Mouse (Mus musculus): ENCODE data around the gene March8. TPM values are rescaled to one million over a fixed set of nuclear protein-coding genes. Genes with fewer than 3 reads are reported as not detected.

The March8 gene
- total RNA-seq, 2 experiments from 2014 or later, result 36.8 to 41.1 TPM

DNA sequence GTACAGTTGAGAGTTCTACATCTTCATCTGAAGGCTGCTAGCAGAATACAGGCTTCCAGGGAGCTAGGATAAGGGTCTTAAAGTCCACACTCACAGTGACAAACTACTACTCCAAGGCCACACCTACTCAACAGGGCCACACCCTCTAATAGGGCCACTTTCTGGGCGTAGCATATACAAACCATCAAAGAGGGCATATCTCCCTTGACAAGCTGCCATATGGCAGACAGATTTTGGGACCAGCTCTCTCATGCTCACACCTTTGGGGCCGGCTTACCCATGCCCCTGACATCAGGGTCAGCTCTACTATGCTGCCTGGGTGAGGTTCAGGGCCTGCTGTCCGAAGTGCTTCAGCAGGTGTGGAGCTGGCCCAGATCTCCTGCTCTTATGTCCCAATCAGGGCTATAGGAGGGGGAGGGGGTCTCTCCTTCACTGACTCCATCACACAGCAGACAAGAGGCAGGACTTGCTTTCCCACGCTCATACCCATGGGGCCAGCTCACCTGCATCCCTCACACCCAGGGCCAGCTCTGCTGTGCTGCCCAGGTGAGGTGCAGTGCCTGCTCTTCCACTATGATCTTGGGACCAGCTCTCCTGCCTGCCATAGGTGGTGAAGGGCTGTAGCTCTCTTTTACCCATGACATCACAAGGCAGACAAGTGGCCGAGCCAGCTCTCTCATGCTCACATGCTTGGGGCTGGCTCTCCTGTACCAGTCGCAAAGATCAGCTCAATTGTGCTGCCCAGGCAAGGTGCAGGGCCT lies 32.6 kb downstream of the March8 start:
- DNase-seq (ENCODE audit: low spot score in 2 of 2), result no peak

DNA sequence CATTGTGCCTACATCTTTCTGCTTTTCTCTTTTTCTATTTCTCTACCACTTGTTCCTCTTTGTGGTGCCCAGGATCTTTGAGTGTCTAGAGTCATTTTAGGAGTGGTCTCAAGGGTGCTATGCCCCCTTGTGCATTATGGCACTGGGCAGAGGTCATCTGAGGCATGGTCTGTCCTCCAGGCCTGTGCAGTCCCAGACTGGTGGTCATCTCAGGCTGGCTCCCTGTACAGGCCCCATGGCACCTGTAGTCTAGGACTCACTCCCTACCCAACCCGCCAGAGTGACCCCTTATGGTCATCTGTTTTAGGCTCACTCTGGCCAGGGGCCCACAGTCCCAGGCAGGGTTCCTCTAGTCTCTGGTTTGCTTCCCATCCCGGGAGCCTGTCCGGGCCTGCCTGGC lies 33.7 kb downstream of the March8 start:
- no peak for DNase-seq (ENCODE audit: low spot score in 2 of 2)

DNA sequence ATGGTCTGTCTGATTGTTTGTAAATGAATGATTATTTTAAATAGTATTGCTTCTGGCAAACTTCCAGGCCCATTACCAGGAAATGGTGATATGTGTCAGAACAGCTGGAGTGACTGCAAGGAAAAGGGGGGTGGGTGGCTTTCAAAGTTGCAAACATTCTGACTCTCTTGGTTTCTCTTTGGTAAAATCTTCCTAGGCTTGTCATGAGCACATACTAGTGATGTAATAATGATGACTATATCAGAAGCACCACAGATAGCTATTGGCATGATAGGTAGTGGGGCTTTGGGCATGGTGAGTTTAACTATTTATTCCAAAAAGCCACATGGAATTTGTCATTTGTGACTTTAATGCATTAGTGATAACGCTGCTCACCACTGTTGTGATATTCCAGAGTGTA lies 36.3 kb downstream of the March8 start:
- DNase-seq (ENCODE audit: low spot score in 2 of 2), result no peak

DNA sequence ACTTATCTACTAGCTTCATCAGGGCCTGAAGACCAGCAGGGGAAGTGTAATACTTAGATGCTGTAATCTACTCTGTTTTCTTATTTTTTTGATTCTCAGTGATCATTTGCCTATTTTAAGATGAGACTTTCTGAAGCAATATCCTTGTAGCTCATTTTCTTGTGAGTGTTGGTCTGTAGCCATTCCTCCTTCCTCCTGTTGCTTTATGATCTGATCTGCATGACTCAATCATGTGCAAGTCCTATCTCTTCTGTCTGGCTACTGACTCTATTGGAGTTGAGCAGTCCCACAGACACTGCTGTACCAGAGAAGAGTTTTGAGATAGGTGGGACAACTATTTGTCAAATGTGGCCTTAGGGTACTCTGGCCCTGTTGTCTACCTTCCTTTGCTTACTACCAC lies 36.8 kb downstream of the March8 start:
- DNase-seq (ENCODE audit: low spot score in 2 of 2), result no peak

DNA sequence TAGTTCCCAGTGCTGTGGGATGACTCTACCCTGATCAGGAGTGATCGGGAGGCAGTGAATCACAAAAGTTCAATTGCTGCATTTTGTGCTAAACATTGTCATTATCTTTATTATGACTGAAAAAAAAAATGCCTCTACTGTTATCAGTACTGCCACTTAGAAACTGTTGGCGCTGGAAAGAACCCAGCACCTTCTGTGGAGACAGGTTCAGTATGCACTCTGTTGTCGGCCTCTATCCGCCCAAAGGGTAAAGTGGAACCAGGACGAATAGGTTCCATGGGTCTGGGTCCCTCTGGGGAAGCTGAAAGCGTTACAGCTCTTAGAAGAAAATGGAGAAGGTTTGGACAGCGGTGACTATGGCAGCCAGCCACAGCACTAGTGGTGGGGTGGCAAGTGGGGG lies 41.1 kb downstream of the March8 start:
- no peak for DNase-seq (ENCODE audit: low spot score in 2 of 2)

DNA sequence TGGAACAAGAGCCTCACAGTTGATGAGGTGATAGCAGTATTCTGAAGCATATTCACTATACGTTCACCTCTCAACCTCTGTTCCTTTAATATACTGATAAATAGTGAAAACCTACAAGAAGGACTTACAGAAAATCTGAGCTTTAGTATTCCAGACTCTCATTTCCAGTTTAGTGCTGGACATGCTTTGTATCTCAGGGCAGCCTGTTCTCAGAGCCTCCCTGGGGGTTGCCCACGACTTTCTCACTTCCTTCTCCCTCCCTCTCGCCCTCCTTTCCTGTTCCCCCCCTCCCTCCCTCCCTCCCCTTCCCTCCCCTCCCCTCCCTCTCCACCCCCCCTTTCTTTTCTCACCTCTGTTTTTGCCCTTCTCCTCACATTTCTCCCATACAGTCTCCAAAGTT lies 42.3 kb downstream of the March8 start:
- DNase-seq (ENCODE audit: low spot score in 2 of 2), result no peak

DNA sequence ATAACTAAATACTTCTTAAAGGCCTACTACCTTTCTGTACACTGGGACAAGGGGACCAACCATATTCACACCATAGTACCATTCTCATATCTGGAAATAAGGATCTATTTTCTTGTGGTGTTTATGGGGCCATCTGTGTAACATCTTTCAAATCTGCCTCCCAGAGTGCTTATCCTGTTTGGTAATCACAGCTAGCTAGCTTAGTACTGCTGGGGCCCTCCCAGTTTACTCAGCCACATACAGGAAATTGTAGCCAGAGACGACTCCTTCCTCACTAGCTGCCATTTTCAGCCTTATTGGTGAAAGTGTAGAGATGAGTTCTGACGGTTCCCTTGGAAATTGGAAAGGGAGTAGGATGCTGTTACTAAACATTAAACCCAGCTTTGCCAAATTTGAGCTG lies 43.8 kb downstream of the March8 start:
- no peak for DNase-seq (ENCODE audit: low spot score in 2 of 2)

DNA sequence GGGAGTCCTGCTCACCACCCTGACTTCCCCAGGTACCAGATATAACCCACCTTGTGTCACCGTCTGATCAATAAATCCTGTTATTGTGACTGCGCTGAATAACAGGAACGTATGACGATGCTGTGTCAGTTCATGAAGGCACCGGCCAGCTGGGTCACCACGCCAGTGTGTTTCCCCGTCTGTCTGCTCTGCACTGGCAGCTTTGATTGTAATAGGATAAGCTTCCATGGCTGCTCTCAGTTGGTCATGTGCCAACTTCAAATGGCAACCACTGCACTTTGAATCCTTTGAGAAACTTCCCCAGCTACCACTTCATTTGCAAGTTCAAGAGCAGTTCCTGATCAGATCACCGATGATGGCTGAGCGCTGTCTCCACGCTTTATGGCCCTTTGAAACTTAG lies 45.8 kb downstream of the March8 start:
- no peak for DNase-seq (ENCODE audit: low spot score in 2 of 2)

DNA sequence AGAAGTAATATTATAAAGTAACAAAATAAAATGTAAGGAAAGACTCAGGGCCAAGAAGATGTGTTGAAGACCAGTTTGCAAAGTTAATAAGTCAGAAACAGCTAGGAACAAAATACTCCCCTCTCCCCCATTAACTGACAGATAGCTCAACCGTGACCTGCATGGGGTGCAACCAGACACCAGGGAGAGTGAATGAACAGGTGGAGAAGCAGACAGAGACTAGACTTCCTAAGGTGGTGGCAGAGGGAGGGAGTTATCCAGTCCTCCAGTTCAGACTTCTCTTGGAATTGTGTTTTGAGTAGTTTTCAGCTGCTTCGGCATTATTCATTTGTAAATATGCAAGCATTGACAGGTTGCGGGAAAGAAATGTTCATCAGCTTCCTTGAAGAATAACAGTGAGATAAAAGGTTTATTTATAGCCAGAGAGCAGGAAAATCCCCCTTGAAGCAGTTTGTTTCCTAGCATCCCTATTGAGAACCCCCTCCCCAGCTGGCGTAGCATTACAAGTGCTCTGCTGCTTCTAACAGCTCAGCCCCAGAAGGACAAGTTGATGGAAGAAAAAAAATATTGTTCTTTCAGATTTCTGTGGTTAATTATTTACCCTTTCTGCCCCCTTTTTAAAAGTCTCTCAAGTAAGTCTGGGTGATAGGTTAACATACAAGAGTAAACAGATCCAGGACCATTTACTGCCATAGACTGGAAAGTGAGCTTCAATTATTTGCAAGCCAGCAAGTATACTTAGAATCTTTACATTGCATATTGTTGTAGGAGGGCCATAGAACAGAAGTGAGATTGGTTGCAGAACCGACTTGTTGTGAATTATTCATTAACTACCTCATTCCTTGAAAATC lies 47.6 kb downstream of the March8 start:
- no peak for DNase-seq (ENCODE audit: low spot score in 2 of 2)

DNA sequence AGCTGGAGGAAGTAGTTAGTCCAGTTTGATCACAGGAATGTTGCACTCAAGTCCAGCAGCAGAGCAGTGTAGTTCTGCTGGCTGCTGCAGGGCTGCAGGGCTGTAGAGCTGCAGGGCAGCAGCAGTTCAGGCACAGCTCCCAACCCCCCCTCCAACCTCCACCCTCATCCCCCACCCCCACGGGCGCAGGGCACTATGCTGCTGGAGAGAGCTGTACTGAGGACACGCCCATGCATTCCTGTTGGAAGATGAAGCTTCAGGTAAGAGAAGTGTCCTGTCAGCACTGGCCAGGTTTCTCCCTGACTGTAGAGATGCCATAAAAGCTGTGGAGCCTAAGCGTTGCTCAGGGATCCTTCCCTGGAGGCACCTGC lies 48.2 kb downstream of the March8 start:
- no peak for DNase-seq (ENCODE audit: low spot score in 2 of 2)

DNA sequence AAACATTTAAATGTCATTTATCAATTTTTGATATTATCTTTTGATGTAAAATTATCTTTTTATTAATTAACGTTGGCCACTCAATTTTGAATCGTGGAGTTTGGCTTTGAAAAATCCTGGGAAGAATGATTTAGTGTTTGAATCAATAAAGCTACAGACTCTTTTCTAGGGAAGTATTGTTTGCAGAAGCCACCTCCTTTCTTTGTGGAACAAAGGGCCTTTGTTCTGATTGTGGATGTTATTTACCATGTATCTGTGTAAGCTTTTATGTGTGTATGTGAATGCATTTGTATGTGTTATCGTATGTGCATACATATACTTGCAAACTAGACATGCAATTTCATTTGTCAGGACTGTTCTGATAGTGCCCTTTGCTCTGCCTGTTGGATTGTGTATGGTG lies 48.7 kb downstream of the March8 start:
- DNase-seq (ENCODE audit: low spot score in 2 of 2), result no peak

DNA sequence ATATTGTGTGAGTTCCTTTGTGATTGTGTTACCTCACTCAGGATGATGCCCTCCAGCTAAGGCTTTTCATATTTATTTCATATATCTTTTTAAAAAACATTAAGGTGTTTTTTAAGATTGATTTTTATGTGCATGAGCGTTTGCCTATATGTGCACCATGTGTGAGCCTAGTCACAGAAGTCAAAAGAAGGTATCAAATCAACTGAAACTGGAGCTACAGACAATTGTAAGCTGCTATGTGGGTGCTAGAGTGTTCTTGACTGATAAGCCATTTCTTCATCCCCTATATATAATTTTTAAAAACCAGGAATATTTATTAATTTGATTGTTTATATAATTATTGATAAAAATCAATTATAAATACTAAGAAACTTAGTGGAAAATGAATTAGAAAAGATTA lies 50.2 kb downstream of the March8 start:
- DNase-seq (ENCODE audit: low spot score in 2 of 2), result no peak

DNA sequence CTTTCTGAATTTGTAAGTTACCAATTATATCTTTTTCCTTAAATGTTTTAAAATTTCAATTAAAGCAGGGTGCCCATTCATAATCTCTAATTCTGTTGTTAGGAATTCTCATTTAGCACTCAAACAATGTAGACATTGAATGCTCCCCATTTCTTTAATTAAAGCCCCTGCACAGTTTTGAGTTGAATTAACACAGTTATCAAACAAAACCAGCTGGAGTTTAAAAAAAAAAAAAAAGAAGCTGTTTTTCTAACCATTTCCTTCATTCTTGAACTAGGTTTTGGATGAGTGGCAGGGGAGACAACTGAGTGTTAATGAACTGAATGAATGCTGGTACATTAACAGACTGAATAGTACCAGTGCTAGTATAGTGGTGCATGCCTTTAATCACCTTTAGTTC lies 51.7 kb downstream of the March8 start:
- no peak for DNase-seq (ENCODE audit: low spot score in 2 of 2)

DNA sequence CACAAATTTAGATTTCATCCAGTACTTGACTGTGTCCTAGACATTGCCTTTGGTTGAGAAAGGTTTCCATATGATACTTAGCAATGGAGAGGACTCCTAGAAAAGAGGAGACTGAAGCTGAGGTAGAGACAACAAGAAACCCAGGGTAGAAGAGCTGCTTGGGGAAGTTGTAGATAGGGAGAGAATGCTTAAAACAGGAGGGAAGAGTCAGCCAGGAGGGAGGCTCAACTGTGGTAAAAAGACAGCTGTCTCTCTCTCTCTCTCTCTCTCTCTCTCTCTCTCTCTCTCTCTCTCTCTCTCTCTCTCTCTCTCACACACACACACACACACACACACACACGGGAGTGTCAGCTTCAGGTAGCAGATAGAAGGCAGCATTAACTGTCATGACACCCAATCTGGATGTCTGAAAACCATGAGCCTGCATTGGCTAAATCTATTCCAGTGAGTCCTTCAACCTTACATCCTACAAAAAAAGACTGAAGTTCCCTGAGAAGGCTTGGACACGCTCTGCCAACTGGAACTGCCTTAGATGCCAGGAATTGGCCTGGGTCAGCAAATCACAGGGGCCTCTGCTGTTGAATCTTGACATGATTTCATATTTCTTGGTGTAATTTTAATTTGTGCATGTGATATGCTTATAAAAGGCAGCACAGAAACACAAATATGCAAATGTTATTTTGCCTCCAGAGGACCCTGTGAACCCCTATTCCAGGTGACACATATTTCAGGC lies 57.3 kb downstream of the March8 start:
- DNase-seq (ENCODE audit: low spot score in 2 of 2), result no peak

DNA sequence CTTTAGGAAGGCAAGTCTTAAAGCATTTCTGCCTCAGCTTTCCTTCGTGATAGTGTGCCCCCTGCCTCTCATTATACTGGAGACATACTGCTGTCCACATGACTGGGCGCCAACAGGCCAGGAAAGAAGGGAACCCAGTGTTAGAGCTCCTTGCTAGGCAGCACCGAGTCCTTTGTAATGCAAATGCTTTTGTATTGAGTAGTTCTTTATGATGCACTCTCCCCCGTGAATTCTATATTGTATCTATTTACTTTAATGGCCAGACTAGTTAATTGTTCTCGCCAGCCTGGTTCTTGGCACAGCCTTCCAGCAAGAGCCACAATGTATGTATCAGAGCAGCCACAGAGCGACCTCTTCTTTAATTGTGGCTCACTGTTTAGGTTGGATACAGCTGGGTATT lies 59.8 kb downstream of the March8 start:
- no peak for DNase-seq (ENCODE audit: low spot score in 2 of 2)

DNA sequence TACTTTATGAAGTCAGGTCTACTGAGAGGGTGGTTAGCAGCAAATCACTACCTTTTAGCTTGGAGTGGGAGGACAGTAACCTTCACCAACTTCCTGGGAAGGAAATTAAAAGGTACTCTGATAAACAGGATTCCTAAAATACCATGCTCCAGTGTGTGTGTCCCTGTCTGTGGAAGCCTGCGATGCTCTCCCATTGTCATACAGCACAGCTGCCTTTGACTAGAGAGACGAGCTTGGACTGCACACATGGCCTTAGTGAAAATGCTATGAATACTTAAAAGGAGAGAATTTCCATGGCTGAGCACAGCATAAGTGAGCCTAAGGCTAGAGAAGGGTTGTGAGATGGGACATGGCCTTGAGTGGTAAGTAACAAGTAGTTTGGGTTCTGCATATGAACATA lies 60.3 kb downstream of the March8 start:
- no peak for DNase-seq (ENCODE audit: low spot score in 2 of 2)

DNA sequence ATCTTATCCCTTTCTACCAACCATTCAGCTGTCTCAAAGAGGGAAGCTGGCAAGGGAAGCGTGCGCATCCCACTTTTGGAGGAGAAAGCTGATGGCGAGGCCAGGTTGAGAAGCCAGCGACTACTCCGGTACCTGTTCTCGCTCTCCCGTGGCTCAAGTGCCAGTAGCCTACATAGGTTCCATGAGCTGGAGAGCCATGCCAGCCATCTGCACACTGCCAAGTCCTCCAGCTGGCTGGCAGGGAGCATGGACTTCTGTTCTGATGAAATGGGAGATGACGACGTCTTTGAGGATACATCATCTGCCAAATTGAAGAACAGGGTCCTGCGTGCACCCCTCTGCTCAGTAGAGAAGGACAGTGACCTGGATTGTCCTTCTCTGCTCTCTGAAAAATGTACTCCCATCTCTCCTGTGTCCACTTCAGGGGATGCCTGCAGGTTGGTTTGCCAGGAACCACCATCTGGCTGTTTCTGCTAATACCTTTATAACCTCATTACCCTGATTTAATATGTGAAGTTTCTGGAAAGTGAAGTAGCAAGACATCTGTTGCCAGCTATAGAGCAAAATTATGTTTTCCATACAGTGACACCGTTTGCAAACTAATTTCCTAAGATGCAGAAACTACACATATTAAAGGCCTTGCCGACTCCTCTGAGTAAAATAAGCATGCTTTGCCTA lies 64.1 kb downstream of the March8 start:
- DNase-seq (ENCODE audit: low spot score in 2 of 2), result no peak

DNA sequence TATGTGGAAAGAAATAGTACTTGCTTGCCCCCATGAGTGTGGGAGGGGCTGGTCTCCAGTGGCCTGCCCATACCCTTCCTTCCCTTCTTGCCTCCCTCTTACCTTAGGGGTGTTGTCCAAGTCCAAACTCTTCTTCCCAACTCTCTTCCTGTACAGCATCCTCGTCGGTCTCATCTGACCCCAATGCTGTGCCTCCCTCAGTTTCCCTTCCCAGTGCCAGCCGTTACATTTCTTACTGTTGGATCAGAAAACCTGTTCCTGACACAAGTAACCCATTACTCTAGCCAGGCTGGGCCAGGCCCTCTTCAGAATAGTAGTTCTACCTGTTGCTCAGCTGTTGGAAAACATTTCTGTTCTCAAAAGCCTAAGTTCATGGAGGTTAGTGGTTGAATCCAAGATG lies 64.6 kb downstream of the March8 start:
- DNase-seq (ENCODE audit: low spot score in 2 of 2), result no peak

DNA sequence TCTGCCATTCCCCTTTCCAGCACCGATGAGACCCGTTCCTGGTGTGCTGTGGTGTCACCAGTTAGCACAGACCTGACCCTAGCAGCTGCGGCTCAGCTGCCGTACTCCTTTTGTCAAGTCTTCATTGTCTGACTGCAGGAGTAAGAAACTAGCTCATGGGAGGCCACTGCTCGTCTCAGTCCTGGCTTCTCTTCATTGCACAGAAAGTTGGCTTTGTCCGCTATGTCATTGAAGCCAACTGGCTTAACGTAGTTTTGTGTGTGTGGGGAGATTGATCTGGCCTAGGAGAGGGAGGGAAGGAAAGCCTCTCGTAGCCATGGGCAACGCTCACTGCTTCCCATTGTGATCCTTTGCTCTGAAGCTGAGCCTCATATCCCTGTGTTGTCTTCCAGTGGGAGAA lies 67.4 kb downstream of the March8 start:
- no peak for DNase-seq (ENCODE audit: low spot score in 2 of 2)

DNA sequence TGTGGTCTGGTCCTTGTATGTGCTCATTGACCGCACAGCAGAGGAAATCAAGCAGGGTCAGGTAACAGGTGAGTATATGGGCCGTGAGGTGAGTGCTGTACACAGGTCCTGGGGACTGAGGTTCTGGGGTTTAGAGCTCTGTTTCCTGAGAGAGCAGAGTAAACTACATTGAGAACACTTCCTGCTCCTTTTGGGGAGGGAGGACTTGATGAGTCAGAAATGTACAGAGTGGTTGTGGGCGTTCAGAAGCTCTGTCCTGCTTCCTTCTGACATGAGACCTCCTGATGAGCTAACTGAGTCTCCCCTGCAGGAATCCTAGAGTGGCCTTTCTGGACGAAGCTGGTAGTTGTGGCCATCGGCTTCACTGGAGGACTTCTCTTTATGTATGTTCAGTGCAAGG lies 67.9 kb downstream of the March8 start:
- no peak for DNase-seq (ENCODE audit: low spot score in 2 of 2)

DNA sequence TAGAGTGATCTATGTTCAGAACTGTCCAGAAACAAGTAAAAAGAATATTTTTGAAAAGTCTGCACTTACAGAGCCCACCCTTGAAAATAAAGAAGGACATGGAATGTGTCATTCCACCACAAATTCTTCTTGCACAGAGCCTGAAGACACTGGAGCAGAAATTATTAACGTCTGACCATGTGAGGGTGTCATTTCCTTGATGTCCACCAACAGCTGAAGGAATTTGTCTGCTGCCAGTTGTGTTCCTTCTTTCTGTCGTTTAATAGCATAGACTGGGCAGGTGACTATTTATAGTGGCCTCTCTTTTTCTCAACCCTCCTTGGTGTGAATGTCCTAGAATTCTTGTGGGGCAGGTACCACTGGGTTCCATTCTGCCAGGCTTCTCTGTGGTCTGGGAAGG lies 68.3 kb downstream of the March8 start:
- no peak for DNase-seq (ENCODE audit: low spot score in 2 of 2)

DNA sequence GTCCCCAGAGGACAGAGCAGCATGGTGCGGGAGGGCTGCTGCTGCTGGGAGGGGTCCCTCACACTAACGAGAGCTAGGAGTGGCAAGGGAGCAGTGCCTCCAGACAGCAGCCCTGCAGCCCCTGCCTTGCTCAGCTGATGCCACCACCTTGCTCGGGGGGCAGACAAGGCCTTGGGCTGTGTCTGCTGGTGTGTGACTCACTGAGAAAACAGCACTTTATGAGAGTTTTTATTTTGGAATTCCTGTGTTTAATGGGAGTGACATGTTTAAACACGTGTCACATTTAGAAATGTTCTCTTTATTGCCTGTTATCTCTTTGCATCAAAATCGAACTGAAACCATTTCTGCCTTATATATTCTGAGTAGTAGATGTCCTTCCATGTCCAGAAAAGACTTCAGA lies 68.9 kb downstream of the March8 start:
- DNase-seq (ENCODE audit: low spot score in 2 of 2), result no peak

All from gastrocnemius, postnatal 4 days (tissue).